Mouse (Mus musculus) liver, adult 2 months (tissue): Measurements from ENCODE around the gene Pcnx2.

ENCODE experiments used
- CTCF ChIP-seq: fragments of 200-500 bp; IDR thresholded peaks from 2 replicates; pipeline ENCODE4 v1.5.1; 2011; ENCODE audit warnings: low read depth, low read length, control low read depth
- POLR2A ChIP-seq: fragments of 200-500 bp; IDR thresholded peaks from 2 replicates; pipeline ENCODE4 v1.6.1; 2011; ENCODE audit warnings: low read length, control low read depth; ENCODE audit not compliant: insufficient read depth; ENCODE audit errors: extremely low read depth

DNA sequence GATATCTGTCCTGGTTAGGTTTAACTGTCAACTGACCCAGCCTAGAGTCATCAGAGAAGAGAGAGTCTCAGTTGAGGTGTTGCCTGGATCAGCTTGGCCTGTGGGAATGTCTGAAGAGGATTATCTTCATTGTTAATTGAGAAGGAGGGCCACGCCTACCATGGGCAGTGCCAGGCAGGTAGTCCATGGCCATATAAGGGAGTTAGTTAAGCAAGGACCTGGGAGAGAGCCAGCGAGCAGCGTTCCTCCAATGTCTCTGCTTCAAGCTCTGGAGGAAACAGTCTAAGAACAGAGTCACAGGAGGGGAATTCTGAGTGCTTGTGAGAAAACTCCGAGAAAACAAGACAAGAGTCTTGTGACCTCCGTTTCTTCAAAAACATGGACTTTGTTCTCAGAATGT lies 81.4 kb downstream of the Pcnx2 start:
- TF ChIP-seq CTCF = no peak
- no peak for TF ChIP-seq POLR2A
